Mouse (Mus musculus): ENCODE measurements around the gene Cxcl3. TPM values are rescaled to one million over a fixed set of nuclear protein-coding genes. Genes with fewer than 3 reads are reported as not detected.

Gene Cxcl3
- under 1 TPM in 1 of 2 experiments, not detected in 1; 0.42 TPM for polyA plus RNA-seq (2017; shearing (Covaris generic))

GRCm38 (mm10) chr5:90785659-90786588, at the start of gene Cxcl3:
Gene Cxcl3 (plus strand): TSS chr5:90786103.

GRCm38 (mm10) chr5:90759077-90760065, 26.5 kb upstream of the Cxcl3 start, which contains the start of gene Cxcl5:
Gene Cxcl5 (plus strand): TSS chr5:90759360.

DNA sequence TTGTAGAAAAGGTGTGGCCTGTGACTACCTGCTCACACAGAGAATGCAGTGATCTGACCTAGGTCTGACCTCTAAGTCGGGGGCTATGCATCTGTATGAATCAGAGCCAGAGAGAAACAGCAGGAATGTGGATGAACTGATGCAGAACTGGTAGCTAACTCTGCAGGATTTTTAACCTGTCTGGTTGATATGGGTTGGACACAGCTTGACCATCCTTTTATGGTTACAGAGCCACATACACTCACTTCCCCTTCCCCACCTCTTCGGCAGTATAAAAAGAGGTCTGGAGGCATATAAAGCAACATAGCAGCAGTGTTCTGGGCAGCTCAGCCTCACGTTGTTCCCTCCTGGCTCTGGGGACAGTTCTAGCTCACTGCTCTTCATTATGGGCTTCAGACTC, 17.7 kb upstream of the Cxcl3 start, which contains the start of gene Ppbp:
Ppbp (plus strand) TSS at position 301 of the 400 bp plus-strand sequence.

DNA sequence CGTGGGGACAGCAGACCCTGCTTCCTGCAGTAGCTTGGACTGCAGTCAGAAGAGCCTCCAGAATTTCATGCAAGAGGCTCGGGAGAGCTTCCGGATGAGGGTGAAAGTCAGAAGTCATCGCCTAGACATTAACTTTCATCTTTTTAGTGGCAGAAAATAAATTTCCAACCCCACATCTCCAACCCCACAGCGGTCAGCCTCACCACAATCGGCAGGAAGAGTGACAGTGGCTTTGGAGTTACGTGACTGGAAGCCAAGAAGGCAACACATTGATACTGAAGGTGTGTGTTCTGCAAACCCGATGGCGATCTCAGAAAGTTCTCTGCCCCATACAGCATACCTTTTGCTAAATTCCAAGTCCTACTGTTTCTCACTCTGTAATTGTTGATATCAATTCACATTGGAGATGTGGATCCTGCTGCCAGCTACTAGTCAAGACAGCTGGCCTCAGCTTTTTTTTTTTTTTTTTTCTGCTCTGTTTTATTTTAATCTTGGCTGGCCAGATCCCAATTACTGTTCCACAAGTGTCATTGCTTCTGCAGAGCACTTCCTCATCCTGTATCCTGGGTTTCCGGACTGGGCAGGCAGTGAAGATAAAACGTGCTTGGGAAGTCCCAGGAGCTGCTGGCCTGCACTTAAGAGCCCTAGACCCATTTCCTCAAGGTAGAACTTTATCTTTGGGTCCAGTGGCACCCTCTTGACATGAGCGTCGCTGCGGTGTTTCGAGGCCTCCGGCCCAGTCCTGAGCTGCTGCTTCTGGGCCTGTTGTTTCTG, 13.8 kb upstream of the Cxcl3 start, which contains the start of gene Pf4:
Pf4 (plus strand) TSS at position 556 of the 774 bp plus-strand sequence.

DNA sequence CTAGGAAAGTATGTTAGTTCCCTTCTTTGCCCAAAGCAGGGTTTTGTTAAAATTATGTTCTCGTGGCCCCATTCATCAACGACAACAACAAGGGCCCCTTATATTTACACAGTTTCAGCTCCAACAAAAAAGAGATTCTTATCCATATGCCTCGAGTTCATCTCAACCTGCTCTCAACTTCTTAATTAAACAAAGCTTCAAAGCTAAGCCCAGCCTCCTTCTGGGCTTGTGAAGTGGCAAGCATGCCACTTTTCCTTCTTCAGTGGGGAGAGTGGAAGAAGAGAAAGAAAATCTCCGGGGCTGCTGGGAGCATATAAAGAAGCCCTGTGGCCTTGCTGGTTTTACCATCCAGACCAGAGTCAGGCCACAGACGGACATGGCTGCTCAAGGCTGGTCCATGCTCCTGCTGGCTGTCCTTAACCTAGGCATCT, 8.3 kb downstream of the Cxcl3 start, which contains the start of gene Cxcl15:
Cxcl15 (plus strand) TSS at position 340 of the 431 bp plus-strand sequence.

Other genes with a start within 250 kb of the Cxcl3 start
- gene 5830473C10Rik, start 225.0 kb upstream of the Cxcl3 start, polyA plus RNA-seq (2017; shearing (Covaris generic)): under 1 TPM; 0.27 to 0.73 TPM
- gene Rassf6, start 145.4 kb upstream of the Cxcl3 start, polyA plus RNA-seq (2017; shearing (Covaris generic)): 1 to 10 TPM; 1.3 to 4.0 TPM
- gene Cxcl5, start 26.7 kb upstream of the Cxcl3 start, polyA plus RNA-seq (2017; shearing (Covaris generic)): not detected
- not detected for gene Ppbp, start 17.6 kb upstream of the Cxcl3 start, polyA plus RNA-seq (2017; shearing (Covaris generic))
- gene Pf4, start 13.7 kb upstream of the Cxcl3 start, polyA plus RNA-seq (2017; shearing (Covaris generic)): 1 to 10 TPM in 1 of 2 experiments, under 1 TPM in 1; 0.39 to 2.1 TPM
- not detected for gene Cxcl15, start 8.4 kb downstream of the Cxcl3 start, polyA plus RNA-seq (2017; shearing (Covaris generic))
- under 1 TPM; 0.24 to 0.80 TPM for gene Cxcl1, start 105.1 kb downstream of the Cxcl3 start, polyA plus RNA-seq (2017; shearing (Covaris generic))
- 1 to 10 TPM in 1 of 2 experiments, not detected in 1; 2.8 TPM for gene Cxcl2, start 117.8 kb downstream of the Cxcl3 start, polyA plus RNA-seq (2017; shearing (Covaris generic))
- 10 to 100 TPM; 13.3 to 15.0 TPM for gene Mthfd2l, start 145.0 kb downstream of the Cxcl3 start, polyA plus RNA-seq (2017; shearing (Covaris generic))
- not detected for gene Epgn, start 241.4 kb downstream of the Cxcl3 start, polyA plus RNA-seq (2017; shearing (Covaris generic))